Mouse (Mus musculus): ENCODE measurements at regions not wholly inside any gene's neighbourhood (a gene's known extent, or its start where the extent isn't known, plus 50 kb on each side); places are given as distances from the start of the nearest gene placed in this dataset.
A peak's percentile ranks its signal among the peaks of the same experiment; 100 is the strongest.

DNA sequence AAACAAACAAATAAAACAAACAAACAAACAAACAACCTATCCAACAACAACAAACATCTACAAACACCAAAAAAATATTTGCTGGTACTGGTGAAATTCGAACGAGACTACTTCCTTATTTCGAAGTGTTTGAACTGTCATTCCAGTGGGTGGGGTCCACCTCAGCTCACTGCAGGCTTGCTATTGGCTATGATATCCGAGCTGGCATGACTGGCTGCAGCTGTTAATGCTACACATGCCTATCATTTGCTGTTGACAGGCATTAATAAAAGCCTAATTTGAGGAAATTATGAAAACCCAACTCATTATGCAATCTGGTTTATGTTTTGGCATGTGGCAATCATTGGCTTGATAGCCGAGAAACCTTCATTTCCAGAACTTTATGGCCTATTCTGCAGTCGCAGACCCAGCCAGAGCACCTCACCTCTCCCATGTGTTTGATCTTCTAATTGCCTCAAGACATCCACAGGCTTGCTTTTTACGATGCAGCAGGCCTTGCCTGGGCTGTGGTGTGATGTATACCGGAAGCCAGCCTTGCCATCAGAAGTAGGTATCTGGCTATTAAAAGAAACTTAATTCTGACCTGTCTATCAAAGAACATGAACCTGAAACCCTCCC lies 283.3 kb upstream of the Nr2f2 start:
- H3K27me3 ChIP-seq (ENCODE audit: insufficient read depth, low read length) = no peaks in the 10 kb centered on the region
- DNase-seq (no peak), ATAC-seq (no peak)
- H3K4me1 ChIP-seq (ENCODE audit: insufficient read depth) = no peaks in the 10 kb centered on the region
- no peak for TF ChIP-seq CTCF (IDR thresholded peaks at IDR 0.05; ENCODE audit: low read depth)
- no peak overlapping the region for H3K4me2 ChIP-seq (ENCODE audit: low read depth)
- no peak overlapping the region for H3K9ac ChIP-seq
- no peaks in the 10 kb centered on the region for H3K36me3 ChIP-seq (ENCODE audit: insufficient read depth)
- no peak overlapping the region for H3K4me3 ChIP-seq (ENCODE audit: low read depth, low read length)
- whole genome bisulfite sequencing = 74% methylated on average over 8 of the region's 8 CpGs
- H3K27ac ChIP-seq (ENCODE audit: low read depth, low read length) = no peak overlapping the region
- H3K9me3 ChIP-seq (ENCODE audit: low read length) = no peaks in the 10 kb centered on the region

DNA sequence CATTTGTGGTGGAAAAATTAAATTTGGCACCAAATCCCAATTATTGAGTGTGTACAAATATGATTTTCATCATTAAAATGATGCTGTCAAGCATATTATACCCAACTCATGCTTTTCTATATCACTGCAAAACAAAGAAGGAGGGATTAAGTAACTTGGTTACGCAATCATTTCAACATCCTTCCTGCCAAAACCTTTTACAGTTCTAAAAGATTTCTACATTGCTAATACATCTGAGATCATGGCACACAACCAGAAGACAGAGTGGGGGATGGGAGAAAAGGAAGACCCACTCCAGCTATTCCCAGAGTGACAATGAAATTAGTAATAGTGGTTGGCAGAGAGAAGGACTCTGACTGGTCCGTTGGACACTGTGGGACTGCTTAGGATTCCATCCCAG lies 280.3 kb upstream of the Nr2f2 start:
- Histone ChIP-seq H3K9me3 (ENCODE audit: low read length) (no peaks in the 10 kb centered on the region), H3K4me1 (ENCODE audit: insufficient read depth) (no peaks in the 10 kb centered on the region), H3K27ac (ENCODE audit: low read depth, low read length) (no peak overlapping the region), H3K27me3 (ENCODE audit: insufficient read depth, low read length) (no peaks in the 10 kb centered on the region), H3K4me2 (ENCODE audit: low read depth) (no peak overlapping the region), H3K36me3 (ENCODE audit: insufficient read depth) (no peaks in the 10 kb centered on the region), H3K9ac (no peak overlapping the region), H3K4me3 (ENCODE audit: low read depth, low read length) (no peak overlapping the region)
- 62% methylated on average over 2 of the region's 2 CpGs for WGBS
- ATAC-seq (no peak), DNase-seq (no peak)
- no peak for TF ChIP-seq CTCF (IDR thresholded peaks at IDR 0.05; ENCODE audit: low read depth)

DNA sequence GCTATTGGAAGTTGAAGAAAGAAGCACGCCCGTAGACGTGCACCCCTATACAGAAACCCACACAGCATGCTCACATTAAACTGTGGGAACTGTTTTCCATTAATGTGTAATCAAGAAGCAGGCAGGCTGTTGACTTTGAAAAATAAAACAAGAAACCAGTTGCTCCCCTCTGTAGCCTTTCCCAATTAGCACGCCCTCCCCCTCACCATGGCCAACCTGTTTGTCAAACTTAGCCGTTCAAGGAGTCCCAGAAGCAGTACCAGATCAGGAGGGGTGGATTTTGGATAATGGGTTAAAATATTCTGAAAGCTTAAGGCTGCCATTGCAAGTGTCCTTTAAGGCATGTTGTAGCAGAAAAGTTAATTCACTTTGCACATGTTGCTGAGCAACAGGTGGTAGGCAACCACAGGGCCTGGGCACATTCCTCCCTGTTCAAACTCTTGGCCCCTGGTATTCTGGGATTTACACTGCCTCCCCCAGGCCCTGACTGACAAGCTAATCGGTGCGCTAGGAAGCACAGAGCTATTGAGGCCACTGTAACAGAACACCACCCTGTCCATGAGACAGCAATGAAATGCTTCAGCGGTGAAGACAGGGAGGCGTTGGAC lies 277.3 kb upstream of the Nr2f2 start:
- Histone ChIP-seq H3K27ac (ENCODE audit: low read depth, low read length) (no peak overlapping the region), H3K27me3 (ENCODE audit: insufficient read depth, low read length) (no peaks in the 10 kb centered on the region), H3K4me3 (ENCODE audit: low read depth, low read length) (no peak overlapping the region), H3K9me3 (ENCODE audit: low read length) (no peaks in the 10 kb centered on the region), H3K9ac (no peak overlapping the region), H3K4me2 (ENCODE audit: low read depth) (no peak overlapping the region), H3K4me1 (ENCODE audit: insufficient read depth) (no peaks in the 10 kb centered on the region), H3K36me3 (ENCODE audit: insufficient read depth) (no peaks in the 10 kb centered on the region)
- peak; percentile 27; the same call in 1 of the 2 replicates for ATAC-seq
- TF ChIP-seq CTCF (IDR thresholded peaks at IDR 0.05; ENCODE audit: low read depth) = no peak
- WGBS = 34% methylated on average over 9 of the region's 9 CpGs
- no peak for DNase-seq

DNA sequence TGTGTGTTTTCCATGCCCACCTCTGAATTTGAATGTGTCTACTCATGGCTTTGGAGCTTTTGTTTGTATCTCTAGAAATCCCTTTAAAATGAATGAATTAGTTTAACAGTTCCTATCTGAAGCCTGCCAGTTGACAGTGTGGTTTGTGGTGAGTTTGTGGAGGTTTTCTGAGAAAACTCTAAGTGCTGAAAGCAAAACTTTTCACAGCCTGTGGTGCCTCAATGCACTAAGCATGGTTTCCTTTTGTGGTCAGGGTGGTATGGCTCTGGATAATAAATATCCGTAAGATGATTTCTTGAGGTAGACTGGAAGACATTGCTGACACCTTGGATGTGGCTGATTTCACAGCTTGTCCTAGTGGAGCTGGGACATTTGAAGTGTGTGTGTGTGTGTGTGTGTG lies 276.5 kb upstream of the Nr2f2 start:
- DNase-seq = no peak
- Histone ChIP-seq H3K4me1 (ENCODE audit: insufficient read depth) (no peaks in the 10 kb centered on the region), H3K4me3 (ENCODE audit: low read depth, low read length) (no peak overlapping the region), H3K9me3 (ENCODE audit: low read length) (no peaks in the 10 kb centered on the region), H3K36me3 (ENCODE audit: insufficient read depth) (no peaks in the 10 kb centered on the region), H3K9ac (no peak overlapping the region), H3K27me3 (ENCODE audit: insufficient read depth, low read length) (no peaks in the 10 kb centered on the region), H3K4me2 (ENCODE audit: low read depth) (no peak overlapping the region), H3K27ac (ENCODE audit: low read depth, low read length) (no peak overlapping the region)
- no peak for ATAC-seq
- WGBS = 91% methylated on average over 1 of the region's 1 CpGs
- TF ChIP-seq CTCF (IDR thresholded peaks at IDR 0.05; ENCODE audit: low read depth) = no peak

DNA sequence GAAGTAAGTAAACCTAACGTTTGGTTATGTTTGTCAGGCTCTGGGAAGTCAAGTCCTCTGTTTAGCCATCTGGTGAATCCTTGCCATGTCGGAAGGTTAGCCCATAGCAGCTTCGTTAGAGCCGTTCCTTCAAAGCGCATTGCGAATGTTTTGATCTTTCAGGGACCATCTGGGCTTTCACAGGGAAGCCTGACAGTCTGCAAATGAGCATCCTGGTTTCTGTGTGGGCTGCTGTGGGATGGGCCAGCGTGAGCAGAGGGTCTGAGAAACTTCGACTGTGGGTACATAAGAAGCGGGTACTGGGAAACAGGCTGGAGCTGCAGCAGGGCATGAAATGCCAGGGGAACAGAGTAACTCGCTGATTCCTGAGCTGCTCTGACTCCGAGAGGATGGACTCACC lies 274.7 kb upstream of the Nr2f2 start:
- Histone ChIP-seq H3K27me3 (ENCODE audit: insufficient read depth, low read length) (no peaks in the 10 kb centered on the region), H3K36me3 (ENCODE audit: insufficient read depth) (no peaks in the 10 kb centered on the region), H3K4me1 (ENCODE audit: insufficient read depth) (no peaks in the 10 kb centered on the region), H3K27ac (ENCODE audit: low read depth, low read length) (no peak overlapping the region), H3K9me3 (ENCODE audit: low read length) (no peaks in the 10 kb centered on the region), H3K4me3 (ENCODE audit: low read depth, low read length) (no peak overlapping the region), H3K9ac (no peak overlapping the region), H3K4me2 (ENCODE audit: low read depth) (no peak overlapping the region)
- TF ChIP-seq CTCF (IDR thresholded peaks at IDR 0.05; ENCODE audit: low read depth) = no peak
- WGBS = 36% methylated on average over 11 of the region's 11 CpGs
- DNase-seq = no peak
- ATAC-seq = peak; percentile 68

DNA sequence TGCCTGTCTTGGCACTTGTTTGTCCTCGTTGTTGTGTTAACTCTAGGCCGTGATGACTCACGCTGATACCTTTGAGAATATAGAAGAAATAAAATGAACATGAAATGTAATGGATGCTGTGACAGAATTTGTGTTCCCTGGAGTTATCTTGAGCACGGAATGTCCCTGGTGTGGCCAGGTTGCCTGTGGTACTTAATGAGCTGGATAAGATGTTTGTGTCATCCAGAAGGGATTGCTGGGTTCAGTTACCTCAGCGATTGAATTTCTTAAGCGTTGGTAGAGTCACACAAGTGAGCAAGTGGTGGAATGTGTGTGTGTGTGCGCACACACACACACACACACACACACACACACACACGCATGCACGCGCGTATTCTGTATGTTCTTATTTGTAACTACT lies 274.0 kb upstream of the Nr2f2 start:
- Histone ChIP-seq H3K27ac (ENCODE audit: low read depth, low read length) (no peak overlapping the region), H3K27me3 (ENCODE audit: insufficient read depth, low read length) (no peaks in the 10 kb centered on the region), H3K36me3 (ENCODE audit: insufficient read depth) (no peaks in the 10 kb centered on the region), H3K4me1 (ENCODE audit: insufficient read depth) (no peaks in the 10 kb centered on the region), H3K4me2 (ENCODE audit: low read depth) (no peak overlapping the region), H3K9ac (no peak overlapping the region), H3K4me3 (ENCODE audit: low read depth, low read length) (no peak overlapping the region), H3K9me3 (ENCODE audit: low read length) (no peaks in the 10 kb centered on the region)
- 87% methylated on average over 11 of the region's 11 CpGs for WGBS
- TF ChIP-seq CTCF (IDR thresholded peaks at IDR 0.05; ENCODE audit: low read depth) = no peak
- no peak for DNase-seq
- no peak for ATAC-seq

DNA sequence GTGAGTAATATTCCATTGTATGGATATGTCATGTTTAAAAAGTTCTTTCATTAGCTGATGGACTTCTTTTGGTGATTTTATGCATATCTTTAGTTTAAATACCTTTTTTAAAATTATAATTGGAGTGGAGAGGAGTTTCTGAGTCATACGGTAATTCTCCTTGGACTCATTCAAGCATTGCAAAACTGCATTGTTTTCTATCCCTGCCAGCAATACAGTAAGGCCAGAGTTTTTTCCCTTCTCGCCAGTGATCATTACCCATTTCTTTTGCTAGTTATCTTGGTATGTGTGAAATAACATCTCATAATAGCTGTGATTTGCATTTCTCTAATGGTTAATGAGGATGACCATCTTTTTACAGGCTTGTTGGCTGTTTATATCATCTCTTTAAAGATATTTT lies 271.6 kb upstream of the Nr2f2 start:
- 40% methylated on average over 2 of the region's 2 CpGs for WGBS
- H3K27me3 ChIP-seq (ENCODE audit: insufficient read depth, low read length) = no peaks in the 10 kb centered on the region
- H3K4me3 ChIP-seq (ENCODE audit: low read depth, low read length) = no peak overlapping the region
- no peak for ATAC-seq
- no peak overlapping the region for H3K9ac ChIP-seq
- no peaks in the 10 kb centered on the region for H3K9me3 ChIP-seq (ENCODE audit: low read length)
- no peaks in the 10 kb centered on the region for H3K36me3 ChIP-seq (ENCODE audit: insufficient read depth)
- H3K4me2 ChIP-seq (ENCODE audit: low read depth) = no peak overlapping the region
- H3K4me1 ChIP-seq (ENCODE audit: insufficient read depth) = no peaks in the 10 kb centered on the region
- TF ChIP-seq CTCF (IDR thresholded peaks at IDR 0.05; ENCODE audit: low read depth) = no peak
- H3K27ac ChIP-seq (ENCODE audit: low read depth, low read length) = no peak overlapping the region
- no peak for DNase-seq
